Mouse (Mus musculus): ENCODE results near the gene Pnliprp2.

The Pnliprp2 gene

DNA sequence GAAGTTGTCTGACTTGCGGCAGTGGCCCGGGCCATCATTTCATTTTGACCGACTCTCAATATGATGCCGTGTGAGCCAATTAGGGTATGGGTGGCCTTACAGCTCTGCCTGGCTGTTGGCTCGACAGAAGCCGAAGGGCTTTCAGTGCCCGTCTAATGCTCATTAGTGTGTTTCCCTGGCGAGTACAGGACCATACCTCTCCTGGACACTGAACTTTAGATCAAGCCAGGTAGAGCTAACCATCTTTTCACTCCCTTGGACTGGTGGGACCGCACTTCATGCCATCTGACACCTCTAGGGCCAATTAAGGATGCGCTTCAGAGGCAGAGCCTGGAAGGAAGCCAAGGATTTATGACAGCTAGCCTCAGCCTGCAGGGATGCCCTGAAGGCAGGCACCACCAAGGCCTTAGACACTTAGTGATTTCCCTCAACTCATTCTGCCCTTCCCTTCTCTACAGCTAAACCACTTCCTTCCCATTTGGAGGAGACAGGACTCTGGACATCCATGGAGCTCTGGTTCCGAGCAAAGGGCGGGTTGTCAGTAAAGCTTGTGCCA, 35.7 kb downstream of the Pnliprp2 start:
- no peak for DNase-seq (ENCODE audit: low spot score in 2 of 2)

DNA sequence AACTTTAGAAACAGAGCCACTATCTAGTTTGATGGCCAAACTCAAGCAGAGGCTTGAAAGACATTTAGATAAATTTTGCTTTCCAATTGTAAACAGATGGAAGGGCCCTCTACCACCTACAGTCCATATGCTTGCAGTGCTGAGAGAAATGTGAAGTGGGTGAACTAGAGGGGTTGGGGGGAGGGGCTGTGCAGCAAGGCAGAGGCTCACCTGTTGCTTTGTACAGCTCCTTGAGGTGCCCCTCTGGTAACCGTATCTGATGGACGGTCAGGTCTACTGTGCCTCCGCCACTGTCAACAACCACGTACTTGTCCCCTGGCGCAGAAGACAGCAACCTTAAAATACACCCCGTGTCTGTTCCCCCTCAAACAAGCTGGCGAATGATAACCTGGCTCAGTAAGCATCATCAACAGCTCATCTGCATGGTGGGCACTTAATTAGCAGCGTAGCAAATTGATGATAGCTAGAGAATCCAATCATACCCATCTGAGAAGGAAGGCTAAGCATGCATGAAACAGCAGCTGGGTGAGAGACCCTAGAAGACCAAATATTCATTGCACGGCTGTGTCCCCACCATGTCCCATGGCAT, 45.8 kb downstream of the Pnliprp2 start:
- DNase-seq (ENCODE audit: low spot score in 2 of 2): peak in 1 of 2 experiments; percentile 70

GRCm38 (mm10) chr19:58806364-58806763, 46.8 kb downstream of the Pnliprp2 start:
- DNase-seq (ENCODE audit: low spot score in 2 of 2): peak; percentile 68 to 81

DNA sequence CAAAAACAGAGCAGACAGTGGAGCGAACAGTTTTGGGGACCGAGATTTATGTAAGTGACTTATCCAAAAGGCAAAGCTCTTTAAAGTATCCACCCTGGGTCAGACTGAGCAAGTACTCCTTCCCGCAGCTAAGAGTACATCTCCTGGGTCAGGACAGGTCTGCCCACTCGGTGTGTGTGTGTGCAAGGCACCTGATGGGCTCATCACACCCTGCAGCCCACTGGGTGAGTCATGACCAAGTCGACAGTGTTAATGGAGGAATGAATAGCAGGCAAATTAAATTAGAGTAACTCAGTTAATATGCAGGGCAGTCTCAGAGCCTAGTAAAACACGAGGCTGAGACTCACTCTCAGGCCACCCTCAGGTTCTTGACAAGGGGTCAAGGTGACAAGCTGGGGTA, 49.3 kb downstream of the Pnliprp2 start:
- DNase-seq (ENCODE audit: low spot score in 2 of 2): no peak

DNA sequence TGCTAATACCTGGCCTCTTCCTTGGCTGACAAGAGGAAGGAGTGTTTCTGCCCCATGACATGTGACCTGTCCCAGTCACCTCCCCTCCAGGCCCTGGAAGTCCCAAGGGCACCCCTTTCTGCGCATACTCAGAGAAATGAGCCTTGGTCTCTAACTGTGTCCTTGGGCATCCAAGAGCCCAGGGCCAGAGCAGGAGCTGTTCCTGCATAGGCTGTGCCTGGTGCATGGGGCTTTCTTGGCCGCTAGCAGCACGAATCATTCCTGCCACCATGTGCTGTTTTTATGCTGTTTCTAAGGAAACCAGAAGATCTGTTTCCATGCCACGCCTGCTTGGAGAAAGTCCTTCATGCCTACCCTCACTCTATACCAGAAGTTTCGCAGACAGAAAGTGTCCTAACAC, 51.0 kb downstream of the Pnliprp2 start:
- DNase-seq (ENCODE audit: low spot score in 2 of 2): peak in 1 of 2 experiments; percentile 46

DNA sequence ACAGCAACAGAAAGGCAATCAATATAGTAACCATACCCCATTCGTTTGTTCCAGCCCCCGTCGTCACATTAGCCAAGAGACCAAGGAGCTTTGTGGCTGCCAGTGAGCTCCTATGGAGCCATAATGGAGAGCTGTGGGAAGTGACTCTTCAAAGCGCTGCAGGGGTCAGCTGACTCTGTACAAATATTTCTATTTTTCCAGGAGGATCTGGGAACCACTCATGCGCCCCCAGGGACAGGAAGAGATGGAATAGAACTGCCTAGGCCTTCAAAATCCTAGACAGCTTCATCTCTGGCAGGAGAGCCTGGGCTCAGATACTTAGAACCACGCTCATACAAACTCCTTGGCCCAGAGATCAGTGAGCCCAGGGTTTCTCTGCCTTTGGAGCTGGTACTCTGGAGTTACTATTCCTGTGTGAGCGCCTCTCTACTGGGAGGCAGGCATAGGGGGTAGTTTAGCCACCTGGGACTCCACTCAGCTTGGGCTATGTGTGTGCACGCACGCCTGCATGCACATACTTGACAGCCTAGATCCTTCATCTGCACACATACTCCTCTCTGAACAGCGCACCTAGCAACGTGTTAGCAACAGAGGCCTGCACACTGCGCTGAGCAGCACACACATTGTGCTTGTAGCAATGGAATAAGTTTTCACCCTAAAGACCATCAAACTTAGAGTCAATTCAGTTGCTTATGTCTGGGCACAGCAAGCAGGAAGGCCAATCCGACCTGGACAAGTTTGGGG, 55.8 kb downstream of the Pnliprp2 start:
- DNase-seq (ENCODE audit: low spot score in 2 of 2): no peak

DNA sequence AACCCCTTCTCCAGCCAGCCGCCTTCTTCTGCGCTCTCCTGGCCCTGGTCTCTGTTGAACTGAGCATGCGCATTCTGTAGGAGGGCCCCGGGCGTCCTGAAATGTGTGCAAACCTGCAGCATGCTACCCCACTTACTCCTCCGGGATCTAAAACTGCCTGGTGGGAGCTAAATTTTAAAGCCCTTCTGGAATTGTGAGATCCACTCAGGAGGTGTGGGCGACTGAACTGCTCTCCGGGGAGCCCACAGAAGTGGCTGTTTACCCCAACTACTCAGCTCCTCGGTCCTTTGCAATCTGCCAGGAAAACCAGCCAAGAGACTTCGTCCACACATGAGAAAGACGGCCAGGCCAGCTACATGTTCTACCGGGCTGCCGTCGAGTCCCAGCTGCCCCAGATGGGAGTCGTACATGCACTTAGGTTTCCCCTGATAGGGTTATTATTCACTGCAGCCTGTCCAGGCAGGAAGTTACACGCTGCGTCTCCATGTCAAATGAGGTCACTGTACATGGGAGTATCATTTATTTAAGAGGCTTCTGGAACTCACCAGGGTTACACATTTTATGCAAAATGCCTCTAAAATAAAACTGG, 57.0 kb downstream of the Pnliprp2 start:
- DNase-seq (ENCODE audit: low spot score in 2 of 2): peak; percentile 75 to 82

- DNase-seq (ENCODE audit: low spot score in 2 of 2): no peak
These were observed 57.9 kb downstream of the Pnliprp2 start for GRCm38 (mm10) chr19:58817398-58817797.

- no peak for DNase-seq (ENCODE audit: low spot score in 2 of 2)
These were observed 59.3 kb downstream of the Pnliprp2 start for GRCm38 (mm10) chr19:58818571-58819415.

- peak; percentile 83 to 92 for DNase-seq (ENCODE audit: low spot score in 2 of 2)
These were observed 63.1 kb downstream of the Pnliprp2 start for GRCm38 (mm10) chr19:58822454-58823200.

DNA sequence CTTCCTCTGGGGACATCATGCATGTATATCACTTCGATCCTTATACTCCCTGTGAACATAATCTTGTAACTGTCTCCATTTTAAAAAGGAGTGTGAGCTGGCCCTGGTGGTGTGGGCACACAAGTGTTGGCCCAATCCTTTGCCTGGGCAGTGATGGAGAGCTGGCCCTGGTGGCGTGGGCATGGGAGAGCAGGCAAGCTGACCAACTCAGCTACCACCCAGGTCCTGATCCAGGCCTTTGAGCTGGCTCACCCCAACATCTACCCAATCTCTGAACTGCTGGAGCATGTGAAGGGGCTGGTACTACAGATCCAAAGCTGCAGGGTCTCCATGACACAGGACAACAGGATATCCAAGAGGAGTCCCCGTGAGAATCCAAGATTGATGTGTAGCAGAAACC, 63.8 kb downstream of the Pnliprp2 start:
- no peak for DNase-seq (ENCODE audit: low spot score in 2 of 2)

DNA sequence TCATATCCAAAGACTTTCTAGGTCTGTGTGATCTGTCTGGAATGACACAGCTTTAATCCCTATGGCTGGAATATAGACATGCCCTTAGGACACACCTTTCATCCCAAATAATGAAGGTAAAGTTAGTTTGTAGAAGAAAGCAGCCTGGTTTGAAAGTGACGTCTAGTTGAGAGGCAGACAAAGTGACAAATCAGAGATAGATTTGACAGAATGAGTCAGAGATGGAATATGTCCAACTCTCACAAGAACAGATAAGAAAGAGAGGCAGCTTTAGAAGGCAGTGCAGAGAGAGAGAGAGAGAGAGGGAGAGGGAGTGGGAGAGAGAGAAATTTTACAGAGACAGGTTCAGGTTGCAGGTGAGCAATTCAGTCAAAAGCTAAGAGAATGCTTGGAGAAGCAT, 64.8 kb downstream of the Pnliprp2 start:
- no peak for DNase-seq (ENCODE audit: low spot score in 2 of 2)

Measured in frontal cortex, postnatal 36 days (tissue).